Mouse (Mus musculus) midbrain, embryonic 16.5 days (tissue): ENCODE results near the gene Pcyt1b. TPM values are rescaled to one million over a fixed set of nuclear protein-coding genes. Genes with fewer than 3 reads are reported as not detected.

Experiments used
- ATAC-seq: fragments of 200-750 bp; cut with Nextera tagmentation; 2 replicates; pipeline ENCODE4 v1.8.0; 2017; ENCODE audit warnings: moderate TSS enrichment
- H3K27ac ChIP-seq: fragments of 300-500 bp; sonication (generic); 2 replicates; pipeline ENCODE4 v1.5.1; 2014; ENCODE audit warnings: mild to moderate bottlenecking, low read length, mixed read lengths
- H3K27me3 ChIP-seq: fragments of 300-500 bp; sonication (generic); 2 replicates; pipeline ENCODE4 v1.6.1; 2014; ENCODE audit warnings: low read depth, low read length, mixed read lengths; ENCODE audit not compliant: control insufficient read depth, insufficient read depth
- H3K36me3 ChIP-seq: fragments of 300-500 bp; sonication (generic); 2 replicates; pipeline ENCODE4 v1.6.1; 2014; ENCODE audit warnings: mild to moderate bottlenecking, low read length, moderate library complexity, mixed read lengths; ENCODE audit not compliant: control insufficient read depth, insufficient read depth
- H3K4me1 ChIP-seq: fragments of 300-500 bp; sonication (generic); 2 replicates; pipeline ENCODE4 v1.6.1; 2014; ENCODE audit warnings: mild to moderate bottlenecking, low read length, mixed read lengths; ENCODE audit not compliant: control insufficient read depth, insufficient read depth
- H3K4me2 ChIP-seq: fragments of 300-500 bp; sonication (generic); 2 replicates; pipeline ENCODE4 v1.6.1; 2014; ENCODE audit warnings: mild to moderate bottlenecking, low read length, mixed read lengths
- H3K4me3 ChIP-seq: fragments of 300-500 bp; sonication (generic); 2 replicates; pipeline ENCODE4 v1.5.1; 2014; ENCODE audit warnings: low read depth, mild to moderate bottlenecking, low read length, moderate library complexity, mixed read lengths
- H3K9ac ChIP-seq: fragments of 300-500 bp; sonication (generic); 2 replicates; pipeline ENCODE4 v1.6.1; 2014; ENCODE audit warnings: low read depth, low read length, mixed read lengths
- H3K9me3 ChIP-seq: fragments of 300-500 bp; sonication (generic); replicated peaks from 2 replicates; pipeline ENCODE4 v1.6.1; 2014; ENCODE audit warnings: mild to moderate bottlenecking, low read length, mixed read lengths; ENCODE audit not compliant: control insufficient read depth, poor library complexity, severe bottlenecking
- WGBS: fragments of 180-500 bp; shearing (Covaris S2); extraction: QIAGEN DNeasy Blood & Tissue Kit; methylation state at CpG from one replicate; pipeline ENCODE4 v1.1.7; 2014; 5-methylcytosine and 5-hydroxymethylcytosine counted together
- polyA plus RNA-seq: library from polyadenylated mRNA; unstranded; fragments of >200 nt; fragmentation: Nextera tagmentation; extraction: Ambion mirVana; gene quantifications from 2 replicates; pipeline ENCODE4 v1.2.1, GENCODE M21; 2015

The Pcyt1b gene
- 26.2 and 27.9 TPM in 2 replicates for polyA plus RNA-seq

- no peaks in the 10 kb centered on the region for H3K9me3 ChIP-seq
- no peaks in the 10 kb centered on the region for H3K27me3 ChIP-seq
- no peaks in the 10 kb centered on the region for H3K4me1 ChIP-seq
- H3K4me3 ChIP-seq: no peak within 1 kb of the TSS
- no peak within 1 kb of the TSS for H3K9ac ChIP-seq
- H3K4me2 ChIP-seq: no peak within 1 kb of the TSS
- H3K36me3 ChIP-seq: no peaks in the 10 kb centered on the region
- H3K27ac ChIP-seq: no peak within 1 kb of the TSS
- no peak for ATAC-seq
- WGBS: 14% methylated on average over 3 of the region's 3 CpGs
Observed at GRCm38 (mm10) chrX:93654218-93655002, at the start of gene Pcyt1b. TSS of gene Pcyt1b (plus strand) at chrX:93654863.

GRCm38 (mm10) chrX:93630256-93630655 is 24.4 kb upstream of the Pcyt1b start:
- Histone ChIP-seq H3K9ac (no peak overlapping the region), H3K4me1 (peaks cover 4% of the 10 kb centered on the region; the same call in 1 of the 2 replicates), H3K4me3 (no peak overlapping the region), H3K36me3 (no peaks in the 10 kb centered on the region), H3K27ac (no peak overlapping the region), H3K9me3 (no peaks in the 10 kb centered on the region), H3K4me2 (no peak overlapping the region), H3K27me3 (no peaks in the 10 kb centered on the region)
- ATAC-seq: no peak
- WGBS: 76% methylated on average over 1 of the region's 1 CpGs

- Histone ChIP-seq H3K9me3 (no peaks in the 10 kb centered on the region), H3K27me3 (no peaks in the 10 kb centered on the region), H3K27ac (peak within 1 kb of the TSS; percentile 69), H3K36me3 (no peaks in the 10 kb centered on the region), H3K4me2 (peak within 1 kb of the TSS; percentile 68), H3K4me3 (peak within 1 kb of the TSS; percentile 42), H3K4me1 (peaks cover 4% of the 10 kb centered on the region; the same call in 1 of the 2 replicates), H3K9ac (peak within 1 kb of the TSS; percentile 63)
- WGBS: 17% methylated on average over 53 of the region's 53 CpGs
- peak; percentile 99 for ATAC-seq
Observed at GRCm38 (mm10) chrX:93631657-93632449, 22.8 kb upstream of the Pcyt1b start, which contains the start of gene Pola1. TSS of gene Pola1 (minus strand) at chrX:93632155.

- no peaks in the 10 kb centered on the region for H3K36me3 ChIP-seq
- WGBS: 72% methylated on average over 2 of the region's 2 CpGs
- H3K4me2 ChIP-seq: no peak overlapping the region
- ATAC-seq: no peak
- H3K4me1 ChIP-seq: peaks cover 4% of the 10 kb centered on the region; the same call in 1 of the 2 replicates
- H3K9ac ChIP-seq: no peak overlapping the region
- H3K9me3 ChIP-seq: no peaks in the 10 kb centered on the region
- H3K27ac ChIP-seq: no peak overlapping the region
- H3K27me3 ChIP-seq: no peaks in the 10 kb centered on the region
- H3K4me3 ChIP-seq: no peak overlapping the region
Observed at GRCm38 (mm10) chrX:93634861-93635375, 19.7 kb upstream of the Pcyt1b start.

- Histone ChIP-seq H3K36me3 (no peaks in the 10 kb centered on the region), H3K9me3 (no peaks in the 10 kb centered on the region), H3K27ac (no peak overlapping the region), H3K4me1 (no peaks in the 10 kb centered on the region), H3K9ac (no peak overlapping the region), H3K4me2 (no peak overlapping the region), H3K27me3 (no peaks in the 10 kb centered on the region), H3K4me3 (no peak overlapping the region)
- ATAC-seq: no peak
- 89% methylated on average over 3 of the region's 3 CpGs for WGBS
Observed at GRCm38 (mm10) chrX:93643600-93643999, 11.1 kb upstream of the Pcyt1b start.

- no peaks in the 10 kb centered on the region for H3K4me1 ChIP-seq
- no peak overlapping the region for H3K4me2 ChIP-seq
- H3K27me3 ChIP-seq: no peaks in the 10 kb centered on the region
- no peaks in the 10 kb centered on the region for H3K36me3 ChIP-seq
- H3K9ac ChIP-seq: no peak overlapping the region
- H3K4me3 ChIP-seq: no peak overlapping the region
- no peak for ATAC-seq
- no peak overlapping the region for H3K27ac ChIP-seq
- no peaks in the 10 kb centered on the region for H3K9me3 ChIP-seq
Observed at GRCm38 (mm10) chrX:93644022-93644421, 10.6 kb upstream of the Pcyt1b start.

- Histone ChIP-seq H3K27me3 (no peaks in the 10 kb centered on the region), H3K4me1 (no peaks in the 10 kb centered on the region), H3K4me2 (no peak overlapping the region), H3K9ac (no peak overlapping the region), H3K4me3 (no peak overlapping the region), H3K36me3 (no peaks in the 10 kb centered on the region), H3K27ac (no peak overlapping the region), H3K9me3 (no peaks in the 10 kb centered on the region)
- no peak for ATAC-seq
- WGBS: 94% methylated on average over 2 of the region's 2 CpGs
Observed at GRCm38 (mm10) chrX:93650738-93651137, 3.9 kb upstream of the Pcyt1b start.

GRCm38 (mm10) chrX:93655153-93655552 is 490 bp downstream of the Pcyt1b start:
- Histone ChIP-seq H3K36me3 (no peaks in the 10 kb centered on the region), H3K9ac (no peak overlapping the region), H3K9me3 (no peaks in the 10 kb centered on the region), H3K4me3 (no peak overlapping the region), H3K4me2 (no peak overlapping the region), H3K4me1 (no peaks in the 10 kb centered on the region), H3K27me3 (no peaks in the 10 kb centered on the region), H3K27ac (no peak overlapping the region)
- 72% methylated on average over 5 of the region's 5 CpGs for WGBS
- ATAC-seq: no peak
